Mouse (Mus musculus) forebrain, embryonic 13.5 days (tissue): ENCODE measurements at regions not wholly inside any gene's neighbourhood (a gene's known extent, or its start where the extent isn't known, plus 50 kb on each side); places are given as distances from the start of the nearest gene placed in this dataset.
A peak's percentile ranks its signal among the peaks of the same experiment; 100 is the strongest.

Experiments used
- ATAC-seq: fragments of 200-750 bp; cut with Nextera tagmentation; 2 replicates; pipeline ENCODE4 v1.8.0; 2017
- H3K27ac ChIP-seq: fragments of 300-500 bp; sonication (generic); 2 replicates; pipeline ENCODE4 v1.5.1; 2015; ENCODE audit warnings: inconsistent platforms, mild to moderate bottlenecking, moderate library complexity
- H3K27me3 ChIP-seq: fragments of 300-500 bp; sonication (generic); 2 replicates; pipeline ENCODE4 v1.6.1; 2015; ENCODE audit warnings: mild to moderate bottlenecking, inconsistent platforms
- H3K36me3 ChIP-seq: fragments of 300-500 bp; sonication (generic); 2 replicates; pipeline ENCODE4 v1.6.1; 2015; ENCODE audit warnings: mild to moderate bottlenecking, inconsistent platforms; ENCODE audit not compliant: poor library complexity, severe bottlenecking
- H3K4me1 ChIP-seq: fragments of 300-500 bp; sonication (generic); 2 replicates; pipeline ENCODE4 v1.6.1; 2015; ENCODE audit warnings: inconsistent platforms
- H3K4me2 ChIP-seq: fragments of 300-500 bp; sonication (generic); 2 replicates; pipeline ENCODE4 v1.6.1; 2015; ENCODE audit warnings: inconsistent platforms, mild to moderate bottlenecking, moderate library complexity
- H3K4me3 ChIP-seq: fragments of 300-500 bp; sonication (generic); 2 replicates; pipeline ENCODE4 v1.5.1; 2015; ENCODE audit warnings: mild to moderate bottlenecking, inconsistent platforms
- H3K9ac ChIP-seq: fragments of 300-500 bp; sonication (generic); 2 replicates; pipeline ENCODE4 v1.6.1; 2015; ENCODE audit warnings: mild to moderate bottlenecking, inconsistent platforms
- H3K9me3 ChIP-seq: fragments of 300-500 bp; sonication (generic); replicated peaks from 2 replicates; pipeline ENCODE4 v1.6.1; 2016; ENCODE audit warnings: inconsistent platforms
- WGBS: fragments of 180-500 bp; shearing (Covaris S2); methylation state at CpG from one replicate; pipeline ENCODE4 v1.1.7; 2015; 5-methylcytosine and 5-hydroxymethylcytosine counted together

DNA sequence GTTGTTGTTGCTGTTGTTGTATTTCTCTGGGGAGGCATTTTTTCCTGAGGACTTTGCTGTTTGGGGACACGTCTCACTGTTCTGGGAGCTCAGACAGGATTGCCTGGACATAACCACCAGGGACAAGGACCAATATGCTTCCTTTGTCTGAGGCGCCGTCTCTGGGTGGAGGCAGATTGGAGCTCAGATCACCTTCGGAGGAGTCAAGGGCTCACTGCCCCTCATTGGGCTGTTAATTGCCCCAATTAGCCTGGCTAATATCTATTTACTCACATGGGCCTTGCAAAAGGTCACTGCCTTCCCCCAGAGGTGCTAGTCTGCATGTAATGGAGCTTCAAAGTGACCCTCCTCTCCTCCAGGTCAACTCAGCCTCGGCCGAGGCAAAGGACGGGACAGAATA, 270.5 kb downstream of the 3100002H09Rik start:
- H3K9me3 ChIP-seq: peaks cover 4% of the 10 kb centered on the region; the same call in 1 of the 2 replicates
- no peak for ATAC-seq
- WGBS: 62% methylated on average over 7 of the region's 7 CpGs

GRCm38 (mm10) chr4:124335726-124336125, 274.9 kb downstream of the 3100002H09Rik start:
- Histone ChIP-seq H3K27me3 (no peaks in the 10 kb centered on the region; the same call in 1 of the 2 replicates), H3K4me3 (no peak overlapping the region), H3K4me1 (no peaks in the 10 kb centered on the region), H3K9ac (no peak overlapping the region), H3K36me3 (no peaks in the 10 kb centered on the region), H3K27ac (no peak overlapping the region), H3K9me3 (0 out of 2 replicates have a peak, but pooled peaks cover 4% of the 10 kb centered on the region), H3K4me2 (no peak overlapping the region)
- no peak for ATAC-seq
- WGBS: 72% methylated on average over 2 of the region's 2 CpGs

More for the DNA sequence above, 270.5 kb downstream of the 3100002H09Rik start:
- Histone ChIP-seq H3K36me3 (no peaks in the 10 kb centered on the region), H3K27me3 (no peaks in the 10 kb centered on the region), H3K4me1 (no peaks in the 10 kb centered on the region), H3K4me2 (no peak overlapping the region), H3K27ac (no peak overlapping the region), H3K9ac (no peak overlapping the region), H3K4me3 (no peak overlapping the region)

- 93% methylated on average over 2 of the region's 2 CpGs for WGBS
- 0 out of 2 replicates have a peak, but pooled peaks cover 4% of the 10 kb centered on the region for H3K9me3 ChIP-seq
- no peaks in the 10 kb centered on the region; the same call in 1 of the 2 replicates for H3K27me3 ChIP-seq
- no peak overlapping the region for H3K4me3 ChIP-seq
- H3K4me2 ChIP-seq: no peak overlapping the region
- no peak overlapping the region for H3K27ac ChIP-seq
- peaks cover 10% of the 10 kb centered on the region; the same call in 1 of the 2 replicates for H3K4me1 ChIP-seq
- no peak for ATAC-seq
- no peaks in the 10 kb centered on the region for H3K36me3 ChIP-seq
- no peak overlapping the region for H3K9ac ChIP-seq
These were observed 277.6 kb downstream of the 3100002H09Rik start for GRCm38 (mm10) chr4:124332974-124333373.

- 94% methylated on average over 12 of the region's 12 CpGs for WGBS
- H3K27ac ChIP-seq: no peak overlapping the region
- no peak for ATAC-seq
These were observed 278.2 kb downstream of the 3100002H09Rik start for GRCm38 (mm10) chr4:124332416-124332815.

DNA sequence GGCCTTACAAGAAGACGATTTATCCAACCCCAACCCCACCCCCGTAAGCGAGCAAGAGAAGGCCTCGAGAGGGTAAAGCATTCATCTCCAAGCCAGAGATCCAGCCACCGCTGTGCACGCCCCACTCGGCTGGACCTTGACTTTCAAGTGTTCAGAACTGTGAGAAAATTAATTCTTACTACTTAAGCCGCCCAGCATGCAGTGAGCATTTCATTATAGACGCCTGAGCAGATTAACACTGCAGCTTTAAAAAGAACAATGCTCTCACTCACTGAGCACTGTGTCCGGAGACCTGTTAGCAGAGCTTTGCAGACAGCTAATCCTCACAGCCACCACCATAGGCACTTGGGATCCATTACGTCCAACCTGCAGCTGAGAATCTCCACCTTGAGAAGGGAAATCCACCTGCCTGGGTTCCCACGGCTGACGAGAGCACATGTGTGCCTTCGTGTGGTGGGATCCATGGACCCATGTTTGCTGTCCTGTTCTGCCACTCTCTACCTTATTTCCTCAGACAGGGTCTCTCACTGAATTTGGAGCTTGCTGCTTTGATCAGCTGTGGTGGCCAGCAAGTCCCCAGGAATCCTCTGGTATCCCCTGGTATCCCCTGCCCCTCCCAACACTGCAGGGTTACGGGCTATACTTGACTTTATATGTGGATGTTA, 281.4 kb downstream of the 3100002H09Rik start:
- 10% methylated on average over 15 of the region's 15 CpGs for WGBS
- Histone ChIP-seq H3K4me1 (peaks cover 10% of the 10 kb centered on the region; the same call in 1 of the 2 replicates), H3K9ac (no peak overlapping the region), H3K4me3 (no peak overlapping the region), H3K9me3 (0 out of 2 replicates have a peak, but pooled peaks cover 2% of the 10 kb centered on the region), H3K4me2 (no peak overlapping the region), H3K36me3 (no peaks in the 10 kb centered on the region), H3K27me3 (peaks cover 2% of the 10 kb centered on the region; the same call in 1 of the 2 replicates), H3K27ac (no peak overlapping the region)
- ATAC-seq: no peak

More at GRCm38 (mm10) chr4:124332416-124332815, 278.2 kb downstream of the 3100002H09Rik start:
- H3K27me3 ChIP-seq: no peaks in the 10 kb centered on the region; the same call in 1 of the 2 replicates
- no peaks in the 10 kb centered on the region for H3K36me3 ChIP-seq
- H3K4me2 ChIP-seq: no peak overlapping the region
- H3K4me1 ChIP-seq: peaks cover 10% of the 10 kb centered on the region; the same call in 1 of the 2 replicates
- H3K9ac ChIP-seq: no peak overlapping the region
- H3K9me3 ChIP-seq: 0 out of 2 replicates have a peak, but pooled peaks cover 4% of the 10 kb centered on the region
- H3K4me3 ChIP-seq: no peak overlapping the region

GRCm38 (mm10) chr4:124326301-124326700, 284.3 kb downstream of the 3100002H09Rik start:
- H3K9me3 ChIP-seq: no peaks in the 10 kb centered on the region
- no peak overlapping the region for H3K9ac ChIP-seq
- no peak overlapping the region for H3K27ac ChIP-seq
- no peaks in the 10 kb centered on the region for H3K36me3 ChIP-seq
- ATAC-seq: no peak
- peaks cover 12% of the 10 kb centered on the region; the same call in 1 of the 2 replicates for H3K4me1 ChIP-seq
- WGBS: 91% methylated on average over 9 of the region's 9 CpGs
- no peak overlapping the region for H3K4me2 ChIP-seq
- H3K4me3 ChIP-seq: no peak overlapping the region
- H3K27me3 ChIP-seq: 0 out of 2 replicates have a peak, but pooled peaks cover 2% of the 10 kb centered on the region

- Histone ChIP-seq H3K27ac (no peak overlapping the region), H3K27me3 (peaks cover 7% of the 10 kb centered on the region; the same call in 1 of the 2 replicates), H3K4me3 (no peak overlapping the region), H3K9ac (no peak overlapping the region), H3K36me3 (no peaks in the 10 kb centered on the region), H3K4me2 (no peak overlapping the region), H3K4me1 (0 out of 2 replicates have a peak, but pooled peaks cover 4% of the 10 kb centered on the region), H3K9me3 (no peaks in the 10 kb centered on the region)
- no peak for ATAC-seq
- 72% methylated on average over 3 of the region's 3 CpGs for WGBS
These were observed 287.0 kb downstream of the 3100002H09Rik start for GRCm38 (mm10) chr4:124323589-124323988.

DNA sequence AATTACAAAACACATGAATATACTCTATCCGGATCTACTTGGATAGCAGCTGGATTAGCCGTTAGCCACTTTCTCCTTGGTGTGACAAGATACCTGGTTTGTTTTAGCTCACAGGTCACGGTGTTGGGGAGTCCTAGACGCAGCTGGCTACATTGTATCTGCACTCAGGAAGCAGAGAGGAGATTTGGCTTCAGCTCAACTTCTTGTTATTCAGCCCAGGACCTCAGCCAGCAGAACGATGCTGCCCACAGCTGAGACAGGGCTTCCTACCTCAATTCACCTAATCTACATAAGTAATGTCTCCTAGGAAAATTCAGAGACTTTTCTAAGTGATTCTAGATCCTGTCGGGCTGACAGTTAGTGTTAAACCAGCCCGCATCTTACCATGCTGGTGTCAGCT, 289.4 kb downstream of the 3100002H09Rik start:
- Histone ChIP-seq H3K4me1 (0 out of 2 replicates have a peak, but pooled peaks cover 4% of the 10 kb centered on the region), H3K9ac (no peak overlapping the region), H3K4me2 (no peak overlapping the region), H3K27me3 (peaks cover 20% of the 10 kb centered on the region), H3K27ac (no peak overlapping the region), H3K9me3 (no peaks in the 10 kb centered on the region), H3K4me3 (no peak overlapping the region), H3K36me3 (no peaks in the 10 kb centered on the region)
- no peak for ATAC-seq
- WGBS: 57% methylated on average over 7 of the region's 7 CpGs

DNA sequence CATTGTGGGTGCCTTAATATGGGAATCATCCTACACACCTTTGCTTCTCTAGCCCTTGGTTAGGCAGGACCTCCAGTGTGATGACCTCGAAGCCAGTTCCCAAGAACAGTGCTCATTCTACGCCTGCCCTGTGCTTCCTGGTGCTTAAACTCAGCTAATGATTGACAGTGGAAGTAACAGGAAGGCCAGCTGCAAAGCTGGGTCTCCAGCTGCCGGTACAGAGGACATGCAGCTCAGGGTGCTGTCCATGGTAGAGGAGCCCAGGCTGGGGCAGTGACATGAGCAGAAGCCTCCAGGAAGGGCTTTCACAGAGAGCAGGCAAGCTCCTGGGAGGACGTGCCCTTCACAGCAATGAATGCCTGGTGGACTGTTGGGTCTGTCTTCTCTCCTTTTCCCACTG, 293.6 kb downstream of the 3100002H09Rik start:
- Histone ChIP-seq H3K36me3 (no peaks in the 10 kb centered on the region), H3K4me1 (0 out of 2 replicates have a peak, but pooled peaks cover 4% of the 10 kb centered on the region), H3K4me3 (no peak overlapping the region), H3K4me2 (no peak overlapping the region), H3K9me3 (no peaks in the 10 kb centered on the region; the same call in 1 of the 2 replicates), H3K9ac (no peak overlapping the region), H3K27me3 (peaks cover 18% of the 10 kb centered on the region), H3K27ac (no peak overlapping the region)
- ATAC-seq: no peak
- WGBS: 42% methylated on average over 4 of the region's 4 CpGs

GRCm38 (mm10) chr4:124311657-124312056, 298.9 kb downstream of the 3100002H09Rik start:
- WGBS: 73% methylated on average over 5 of the region's 5 CpGs
- Histone ChIP-seq H3K27ac (no peak overlapping the region), H3K36me3 (no peaks in the 10 kb centered on the region), H3K4me2 (no peak overlapping the region), H3K4me1 (peaks cover 14% of the 10 kb centered on the region), H3K9ac (no peak overlapping the region), H3K4me3 (no peak overlapping the region), H3K9me3 (no peaks in the 10 kb centered on the region; the same call in 1 of the 2 replicates), H3K27me3 (0 out of 2 replicates have a peak, but pooled peaks cover 7% of the 10 kb centered on the region)
- no peak for ATAC-seq

- H3K27me3 ChIP-seq: 0 out of 2 replicates have a peak, but pooled peaks cover 8% of the 10 kb centered on the region
- no peak overlapping the region for H3K9ac ChIP-seq
- peak; percentile 38; the same call in 1 of the 2 replicates for ATAC-seq
- H3K36me3 ChIP-seq: no peaks in the 10 kb centered on the region
- H3K9me3 ChIP-seq: no peaks in the 10 kb centered on the region; the same call in 1 of the 2 replicates
- H3K27ac ChIP-seq: peak overlapping the region; percentile 16; the same call in 1 of the 2 replicates
- peaks cover 21% of the 10 kb centered on the region for H3K4me1 ChIP-seq
- no peak overlapping the region for H3K4me2 ChIP-seq
- no peak overlapping the region for H3K4me3 ChIP-seq
- 18% methylated on average over 10 of the region's 10 CpGs for WGBS
These were observed 300.0 kb downstream of the 3100002H09Rik start for GRCm38 (mm10) chr4:124310594-124310993.

DNA sequence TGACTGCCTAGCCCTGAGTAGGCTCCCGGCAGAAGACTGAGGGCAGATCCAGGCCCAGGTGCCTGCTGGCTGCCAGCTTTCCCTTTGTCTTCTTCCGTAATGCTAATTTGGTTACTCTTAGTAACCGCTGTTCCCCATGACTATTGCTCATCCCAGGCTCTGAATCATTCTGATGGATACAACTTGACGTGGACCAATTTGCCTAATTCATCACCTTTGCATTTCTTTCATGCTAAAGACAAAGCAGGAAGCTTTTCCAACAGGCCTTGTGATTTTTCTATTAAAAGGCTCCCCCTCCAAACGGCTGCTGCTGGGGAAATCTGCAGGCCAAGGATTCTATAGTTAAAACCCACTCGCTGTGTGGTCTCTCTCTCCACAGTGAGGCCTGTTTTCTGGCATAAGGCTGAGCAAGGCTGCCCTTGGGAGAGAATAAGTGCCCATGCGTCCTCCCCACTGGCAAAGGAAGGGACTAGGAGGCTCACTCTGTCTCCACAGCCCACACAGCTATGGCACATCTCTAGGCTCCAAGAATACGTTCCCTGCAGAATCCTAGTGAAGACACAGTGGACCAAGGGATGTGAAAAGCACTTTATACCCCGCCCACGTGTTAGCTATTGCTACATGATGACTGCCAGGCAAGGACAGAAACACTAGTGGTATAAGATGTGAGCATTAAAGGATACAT, 304.6 kb downstream of the 3100002H09Rik start:
- H3K27ac ChIP-seq: no peak overlapping the region

More for the DNA sequence above, 304.6 kb downstream of the 3100002H09Rik start:
- no peaks in the 10 kb centered on the region for H3K36me3 ChIP-seq
- H3K9me3 ChIP-seq: no peaks in the 10 kb centered on the region
- H3K4me3 ChIP-seq: no peak overlapping the region
- peaks cover 23% of the 10 kb centered on the region for H3K4me1 ChIP-seq
- peaks cover 24% of the 10 kb centered on the region; the same call in 1 of the 2 replicates for H3K27me3 ChIP-seq
- ATAC-seq: no peak
- no peak overlapping the region for H3K9ac ChIP-seq
- no peak overlapping the region for H3K4me2 ChIP-seq
- 44% methylated on average over 10 of the region's 10 CpGs for WGBS
